In the genomic region with DNA sequence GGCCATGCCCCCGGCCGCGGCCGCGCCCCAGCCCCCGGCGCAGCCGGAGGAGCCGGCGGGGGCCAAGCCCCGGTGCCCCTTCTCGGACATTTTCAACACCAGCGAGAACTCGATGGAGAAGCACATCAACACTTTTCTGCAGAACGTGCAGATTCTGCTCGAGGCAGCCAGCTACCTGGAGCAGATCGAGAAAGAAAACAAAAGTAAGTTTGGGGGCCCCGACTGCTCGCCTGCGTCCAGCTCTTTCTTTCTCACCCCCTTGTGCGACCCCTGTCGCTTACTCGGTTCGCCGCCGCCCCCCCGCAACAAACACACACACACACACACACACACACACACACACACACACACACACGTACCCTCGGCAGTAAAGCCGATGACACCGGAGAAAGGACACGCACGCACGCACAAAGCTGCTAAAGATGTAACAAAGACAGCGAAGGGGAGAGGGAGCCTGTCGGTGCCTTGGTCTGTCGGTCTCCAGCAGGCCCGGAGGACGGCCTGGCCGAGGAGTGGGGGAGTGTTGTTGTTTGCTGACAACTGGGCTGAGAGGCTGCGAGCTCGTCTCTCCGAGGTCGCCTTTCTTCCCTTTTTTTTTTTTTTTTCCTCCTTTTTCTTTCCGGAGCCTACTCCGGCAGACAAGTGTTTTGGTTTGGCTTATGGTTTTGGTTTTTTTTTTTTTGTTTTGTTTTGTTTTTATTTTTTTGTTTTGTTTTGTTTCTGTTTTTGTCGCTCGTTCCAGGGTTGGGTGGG, we compare ENCODE assay signal across 8 mouse cellular contexts. TPM values are rescaled to one million over a fixed set of nuclear protein-coding genes. Genes with fewer than 3 reads are reported as not detected.
A peak's percentile ranks its signal among the peaks of the same experiment; 100 is the strongest.
DNase-seq lines count a peak whose midpoint lies in the region; ATAC-seq lines count a peak whose summit lies in the region.

No protein-coding gene starts in this region.

- ATAC-seq in kidney, embryonic 14.5 days (ENCODE audit: low FRiP score, low TSS enrichment): no peak
- ATAC-seq in lung, embryonic 16.5 days (ENCODE audit: low read depth): no peak
- ATAC-seq in inflammation-experienced regulatory T-cells, adult 6 months: no peak

- peak; percentile 44 to 53 for DNase-seq in lung, adult 18-20 months
- DNase-seq in lung, postnatal 25 days (ENCODE audit: low spot score): no peak
- DNase-seq in cerebellum, postnatal 10 days: peak; percentile 73
- peak; percentile 49 for DNase-seq in gastrocnemius, postnatal 14 days
- peak; percentile 75 for DNase-seq in retina, postnatal 1 day

- peak overlapping the region; percentile 88 for H3K9ac ChIP-seq in kidney, embryonic 14.5 days (ENCODE audit: low read depth, low read length)
- peak overlapping the region; percentile 78 for H3K9ac ChIP-seq in lung, embryonic 16.5 days (ENCODE audit: low read length)

- H3K4me1 ChIP-seq in kidney, embryonic 14.5 days (ENCODE audit: control insufficient read depth, insufficient read depth, low read length): peaks cover 19% of the 10 kb centered on the region; the same call in 1 of the 2 replicates
- H3K4me1 ChIP-seq in lung, embryonic 16.5 days (replicated peaks; ENCODE audit: control insufficient read depth, insufficient read depth, low read length): peaks cover 9% of the 10 kb centered on the region

- WGBS in kidney, embryonic 14.5 days: under 1% methylated on average over 48 of the region's 48 CpGs
- under 1% methylated on average over 47 of the region's 48 CpGs for WGBS in lung, embryonic 16.5 days

- H3K4me3 ChIP-seq in kidney, embryonic 14.5 days (ENCODE audit: low read length): peak overlapping the region; percentile 77
- H3K4me3 ChIP-seq in lung, embryonic 16.5 days (ENCODE audit: low read length): peak overlapping the region; percentile 86

- no peaks in the 10 kb centered on the region for H3K9me3 ChIP-seq in kidney, embryonic 14.5 days (ENCODE audit: control insufficient read depth, low read length)
- H3K9me3 ChIP-seq in lung, embryonic 16.5 days (ENCODE audit: control insufficient read depth, low read length): no peaks in the 10 kb centered on the region

- no peaks in the 10 kb centered on the region for H3K36me3 ChIP-seq in kidney, embryonic 14.5 days (ENCODE audit: control insufficient read depth, insufficient read depth, low read length)
- H3K36me3 ChIP-seq in lung, embryonic 16.5 days (ENCODE audit: control insufficient read depth, insufficient read depth, low read length): no peaks in the 10 kb centered on the region

- H3K27ac ChIP-seq in kidney, embryonic 14.5 days (ENCODE audit: low read depth, low read length): peak overlapping the region; percentile 88
- H3K27ac ChIP-seq in lung, embryonic 16.5 days (ENCODE audit: low read length): peak overlapping the region; percentile 95

- intact Hi-C loops in gastrocnemius, postnatal 14 days (cut with DNase I; ENCODE audit: low total_unique reads): no loop called here

- peak overlapping the region; percentile 75 for H3K4me2 ChIP-seq in kidney, embryonic 14.5 days (replicated peaks; ENCODE audit: low read depth, low read length)
- H3K4me2 ChIP-seq in lung, embryonic 16.5 days (ENCODE audit: low read depth, low read length): peak overlapping the region; percentile 84

- H3K27me3 ChIP-seq in kidney, embryonic 14.5 days (ENCODE audit: control insufficient read depth, insufficient read depth, low read length): no peaks in the 10 kb centered on the region
- H3K27me3 ChIP-seq in lung, embryonic 16.5 days (ENCODE audit: control insufficient read depth, insufficient read depth, low read depth, low read length): no peaks in the 10 kb centered on the region

RNA-seq across cellular contexts. Expression of gene Mxi1, which starts 0.6 kb away (rescaled TPM):
- 10 to 100 TPM; 30.5 to 31.5 TPM for total RNA-seq in gastrocnemius, postnatal 14 days (2021)
- 31.0 and 42.5 TPM in 2 replicates for polyA plus RNA-seq in kidney, embryonic 14.5 days (2014; fragmentation: Nextera tagmentation; extraction: Ambion mirVana)
- polyA plus RNA-seq in lung, embryonic 16.5 days (2015; fragmentation: Nextera tagmentation; extraction: Ambion mirVana): 20.2 and 22.6 TPM in 2 replicates
- 1 to 10 TPM; 4.3 to 5.9 (median 4.6) TPM for polyA plus RNA-seq in inflammation-experienced regulatory T-cells, adult 6 months (2017; shearing (Covaris generic))
